Comparison of ENCODE assay signal across 14 mouse cellular contexts in the genomic region with DNA sequence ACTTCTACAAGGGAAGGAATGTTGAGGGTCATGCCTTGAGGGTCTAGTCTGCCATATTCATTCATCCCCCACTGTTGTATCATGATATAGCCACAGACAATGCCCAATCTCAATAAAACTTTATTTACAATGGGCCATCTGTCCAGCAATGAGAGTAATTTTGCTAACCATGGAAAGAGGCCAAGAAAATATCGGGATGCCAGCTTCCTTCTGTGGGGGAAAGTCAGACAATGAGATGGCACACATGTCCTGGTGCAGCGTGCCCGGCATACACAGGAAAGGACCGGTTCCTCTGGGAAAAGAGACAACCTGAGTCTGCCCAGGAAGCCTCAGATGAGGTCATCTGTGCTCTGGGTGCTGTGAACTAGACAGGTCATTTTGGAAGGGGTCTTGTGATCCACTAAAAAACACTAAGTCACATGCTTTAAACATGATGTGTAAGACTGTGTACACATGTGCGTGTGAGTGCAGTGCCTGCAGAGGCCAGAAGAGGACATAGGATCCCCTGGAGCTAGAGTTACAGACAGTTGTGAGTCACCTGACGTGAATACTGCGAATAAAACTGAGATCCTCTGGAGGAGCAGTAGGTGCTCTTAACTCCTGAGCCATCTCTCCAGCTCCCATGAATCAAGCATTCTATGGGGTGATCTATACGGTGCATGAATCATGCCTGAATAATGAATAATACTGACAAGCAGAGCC. TPM values are rescaled to one million over a fixed set of nuclear protein-coding genes. Genes with fewer than 3 reads are reported as not detected.
A peak's percentile ranks its signal among the peaks of the same experiment; 100 is the strongest.
DNase-seq lines count a peak whose midpoint lies in the region; ATAC-seq and TF ChIP-seq lines count a peak whose summit lies in the region.
"Had no signal": no experiment of that assay in that cellular context is flagged by ENCODE, and none has a peak within 500 bp of the region (broad histone marks: within the 10 kb centered on the region; RNA-seq: fewer than 3 reads in every experiment).

No protein-coding gene starts in this region.

- H3K4me3 ChIP-seq in heart, adult 2 months: no peak overlapping the region
- H3K4me3 ChIP-seq in liver, postnatal 0 days (ENCODE audit: low read depth, low read length): no peak overlapping the region
- no peak overlapping the region for H3K4me3 ChIP-seq in liver, embryonic 12.5 days
- no peak overlapping the region for H3K4me3 ChIP-seq in CH12.LX (replicated peaks in 1 of 3; ENCODE audit: low read depth in 2 of 3, low read length in 2 of 3, poor library complexity in 1 of 3)
- H3K4me3 ChIP-seq in embryonic facial prominence, embryonic 15.5 days (replicated peaks): no peak overlapping the region
- H3K4me3 ChIP-seq: midbrain, embryonic 12.5 days; neural tube, embryonic 12.5 days had no signal

- H3K4me1 ChIP-seq in heart, adult 2 months (ENCODE audit: control insufficient read depth, insufficient read depth, low read length): peaks cover 21% of the 10 kb centered on the region
- H3K4me1 ChIP-seq in liver, postnatal 0 days (ENCODE audit: insufficient read depth): peaks cover 17% of the 10 kb centered on the region
- H3K4me1 ChIP-seq in liver, embryonic 12.5 days: peaks cover 18% of the 10 kb centered on the region
- peaks cover 31 to 70% of the 10 kb centered on the region in 2 experiments for H3K4me1 ChIP-seq in CH12.LX (ENCODE audit: control insufficient read depth in 1 of 2, insufficient read depth in 2 of 2)
- peaks cover 76% of the 10 kb centered on the region for H3K4me1 ChIP-seq in embryonic facial prominence, embryonic 15.5 days

- no peak overlapping the region for H3K4me2 ChIP-seq in liver, postnatal 0 days (ENCODE audit: low read depth, low read length)
- H3K4me2 ChIP-seq in liver, embryonic 12.5 days: no peak overlapping the region
- no peak overlapping the region for H3K4me2 ChIP-seq in CH12.LX (ENCODE audit: insufficient read depth, low read depth, poor library complexity, severe bottlenecking)
- H3K4me2 ChIP-seq in embryonic facial prominence, embryonic 15.5 days (replicated peaks): no peak overlapping the region
- H3K4me2 ChIP-seq: midbrain, embryonic 12.5 days; neural tube, embryonic 12.5 days had no signal

- dilution Hi-C loops in CH12.LX (cut with MboI; ENCODE audit: extremely low pct_ligation_motif_present, extremely low pct_unique_long_range_greater_than_20kb, low sequenced_read_pairs): no loop called here

- no peak for DNase-seq in heart, adult 2 months
- no peak for DNase-seq in heart, adult 8-10 months (ENCODE audit: low spot score)
- DNase-seq in liver, postnatal 0 days: no peak
- no peak for DNase-seq in CH12.LX (ENCODE audit: extremely low read depth)
- DNase-seq in gastrocnemius, postnatal 4 days (ENCODE audit: low spot score in 2 of 2): no peak
- DNase-seq: cerebellum, adult 2 months; embryo, embryonic 11 days; spleen, adult 18-20 months had no signal

- H3K36me3 ChIP-seq in heart, adult 2 months (ENCODE audit: control insufficient read depth, insufficient read depth, low read length): no peaks in the 10 kb centered on the region
- no peaks in the 10 kb centered on the region for H3K36me3 ChIP-seq in liver, postnatal 0 days (replicated peaks; ENCODE audit: insufficient read depth, low read length)
- H3K36me3 ChIP-seq in liver, embryonic 12.5 days: no peaks in the 10 kb centered on the region
- H3K36me3 ChIP-seq in CH12.LX (replicated peaks in 1 of 2; ENCODE audit: control insufficient read depth in 1 of 2, insufficient read depth in 1 of 2, low read length in 1 of 2): no peaks in the 10 kb centered on the region
- H3K36me3 ChIP-seq in embryonic facial prominence, embryonic 15.5 days: no peaks in the 10 kb centered on the region
- H3K36me3 ChIP-seq: midbrain, embryonic 12.5 days; neural tube, embryonic 12.5 days had no signal

- WGBS in heart, adult 2 months: 71% methylated on average over 8 of the region's 8 CpGs
- 78% methylated on average over 8 of the region's 8 CpGs for WGBS in liver, postnatal 0 days (ENCODE audit: insufficient replicate concordance)
- 79% methylated on average over 8 of the region's 8 CpGs for WGBS in liver, embryonic 12.5 days (ENCODE audit: insufficient replicate concordance)
- WGBS in embryonic facial prominence, embryonic 15.5 days: 67% methylated on average over 8 of the region's 8 CpGs

- TF ChIP-seq CTCF in heart, adult 2 months (IDR thresholded peaks at IDR 0.05): peak; percentile 22; the same call in 1 of the 2 replicates
- TF ChIP-seq CTCF in liver, postnatal 0 days (IDR thresholded peaks at IDR 0.05; ENCODE audit: low read depth): 0 out of 2 replicates have a peak, but pooled peaks have one; percentile 3
- TF ChIP-seq CTCF in CH12.LX (conservative IDR thresholded peaks at IDR 0.05 in 1 of 2, IDR thresholded peaks at IDR 0.05 in 1 of 2; ENCODE audit: low read depth in 2 of 2, low read length in 2 of 2): peak in 1 of 2 experiments; percentile 38; a peak in 2 of 4 replicates

- no peaks in the 10 kb centered on the region for H3K9me3 ChIP-seq in liver, postnatal 0 days (ENCODE audit: low read length)
- no peaks in the 10 kb centered on the region for H3K9me3 ChIP-seq in liver, embryonic 12.5 days (replicated peaks)
- no peaks in the 10 kb centered on the region for H3K9me3 ChIP-seq in CH12.LX (replicated peaks; ENCODE audit: low read length)
- no peaks in the 10 kb centered on the region for H3K9me3 ChIP-seq in embryonic facial prominence, embryonic 15.5 days (replicated peaks)
- H3K9me3 ChIP-seq: midbrain, embryonic 12.5 days; neural tube, embryonic 12.5 days had no signal

- in situ Hi-C loops in CH12.LX (cut with MboI; ENCODE audit: low pct_ligation_motif_present, low pct_unique_long_range_greater_than_20kb, low sequenced_read_pairs): no loop called here

- intact Hi-C loops in heart, adult 2 months (cut with DNase I): no loop called here

- peak; percentile 1 for TF ChIP-seq RAD21 in CH12.LX (IDR thresholded peaks at IDR 0.05; ENCODE audit: low read depth, low read length)

- H3K27ac ChIP-seq in heart, adult 2 months: no peak overlapping the region
- H3K27ac ChIP-seq in liver, postnatal 0 days (ENCODE audit: low read depth): no peak overlapping the region
- H3K27ac ChIP-seq in liver, embryonic 12.5 days: no peak overlapping the region
- H3K27ac ChIP-seq in CH12.LX (ENCODE audit: insufficient read depth, low read depth): no peak overlapping the region
- H3K27ac ChIP-seq in embryonic facial prominence, embryonic 15.5 days (replicated peaks): peak overlapping the region; percentile 39; the same call in 1 of the 2 replicates
- H3K27ac ChIP-seq: liver, embryonic 14.5 days; midbrain, embryonic 12.5 days; neural tube, embryonic 12.5 days had no signal

- no peak overlapping the region for H3K9ac ChIP-seq in heart, adult 2 months (ENCODE audit: low read depth, low read length)
- H3K9ac ChIP-seq in liver, postnatal 0 days (replicated peaks): no peak overlapping the region
- no peak overlapping the region for H3K9ac ChIP-seq in liver, embryonic 12.5 days
- H3K9ac ChIP-seq in CH12.LX (ENCODE audit: insufficient read depth, low read depth): no peak overlapping the region
- H3K9ac ChIP-seq in embryonic facial prominence, embryonic 15.5 days: no peak overlapping the region
- H3K9ac ChIP-seq: liver, embryonic 14.5 days; midbrain, embryonic 12.5 days; neural tube, embryonic 12.5 days had no signal

- 0 out of 2 replicates have a peak, but pooled peaks cover 1% of the 10 kb centered on the region for H3K79me2 ChIP-seq in heart, adult 2 months (replicated peaks; ENCODE audit: control insufficient read depth, insufficient read depth, low read length)
- no peaks in the 10 kb centered on the region for H3K79me2 ChIP-seq in CH12.LX (replicated peaks; ENCODE audit: control insufficient read depth, extremely low read depth, insufficient read depth, poor library complexity, severe bottlenecking)

- H3K27me3 ChIP-seq in heart, adult 2 months (ENCODE audit: control insufficient read depth, insufficient read depth, low read length): no peaks in the 10 kb centered on the region
- no peaks in the 10 kb centered on the region for H3K27me3 ChIP-seq in liver, postnatal 0 days (ENCODE audit: insufficient read depth, low read length)
- 0 out of 2 replicates have a peak, but pooled peaks cover 4% of the 10 kb centered on the region for H3K27me3 ChIP-seq in liver, embryonic 12.5 days (replicated peaks)
- no peaks in the 10 kb centered on the region for H3K27me3 ChIP-seq in CH12.LX (replicated peaks)
- H3K27me3 ChIP-seq in embryonic facial prominence, embryonic 15.5 days: no peaks in the 10 kb centered on the region
- H3K27me3 ChIP-seq: midbrain, embryonic 12.5 days; neural tube, embryonic 12.5 days had no signal

- no peak for ATAC-seq in liver, postnatal 0 days
- ATAC-seq in liver, embryonic 12.5 days: no peak
- ATAC-seq in embryonic facial prominence, embryonic 15.5 days (ENCODE audit: insufficient number of reproducible peaks, low FRiP score, low TSS enrichment, low read depth): no peak
- no peak for ATAC-seq in megakaryocyte-erythroid progenitor cell, adult 5-6 weeks (replicated peaks; ENCODE audit: low FRiP score, low TSS enrichment, poor library complexity, severe bottlenecking)

- no peak for TF ChIP-seq POLR2A in heart, adult 2 months (IDR thresholded peaks at IDR 0.05; ENCODE audit: insufficient read depth, low read depth, low read length)
- TF ChIP-seq POLR2A in CH12.LX (IDR thresholded peaks at IDR 0.05; ENCODE audit: low read depth, low read length): no peak

- no peak for TF ChIP-seq EP300 in heart, adult 2 months (IDR thresholded peaks at IDR 0.05; ENCODE audit: insufficient read depth, low read depth, low read length)
- TF ChIP-seq EP300 in liver, postnatal 0 days (IDR thresholded peaks at IDR 0.05; ENCODE audit: low read depth): no peak
- TF ChIP-seq EP300 in CH12.LX (IDR thresholded peaks at IDR 0.05; ENCODE audit: low read length): no peak

RNA-seq across cellular contexts. Expression of a gene that starts 4.2 kb away (rescaled TPM):
- total RNA-seq in heart, adult 2 months (2021): under 1 TPM; 0.32 to 0.65 TPM
- polyA plus RNA-seq in heart, adult 2 months (2012; rRNA removed): 0.15 and 0.18 TPM in 2 replicates
- 1 to 10 TPM in 1 of 4 experiments, under 1 TPM in 3; 0.82 to 1.0 (median 0.88) TPM for total RNA-seq in heart, adult 8-10 months (2022)
- 0.05 TPM in 1 of 2 replicates, not detected in the other for polyA plus RNA-seq in liver, postnatal 0 days (2015; fragmentation: Nextera tagmentation; extraction: Ambion mirVana)
- polyA plus RNA-seq in liver, embryonic 12.5 days (2016; fragmentation: Nextera tagmentation; extraction: Ambion mirVana): 0.08 and 0.11 TPM in 2 replicates
- total RNA-seq in CH12.LX (2012; rRNA removed) (not detected in 2 replicates), CH12.LX (2014; rRNA removed) (not detected in 2 replicates)
- polyA plus RNA-seq in CH12.LX (2012; ENCODE audit: insufficient read length, low read depth): not detected in 2 replicates
- 0.59 and 0.64 TPM in 2 replicates for polyA plus RNA-seq in embryonic facial prominence, embryonic 15.5 days (2015; fragmentation: Nextera tagmentation; extraction: Ambion mirVana)
- 0.81 and 2.2 TPM in 2 replicates for total RNA-seq in megakaryocyte-erythroid progenitor cell, adult 5-6 weeks (2014; fragmentation: Nextera tagmentation)
- 1.2 TPM in 2 replicates for total RNA-seq in megakaryocyte-erythroid progenitor cell, adult 5-6 weeks (2017)
- total RNA-seq in gastrocnemius, postnatal 4 days (2021): 1 to 10 TPM; 3.2 to 4.3 TPM

RNA-seq across cellular contexts. Expression of a gene that starts 9.0 kb away (rescaled TPM):
- 100 to 1,000 TPM in 1 of 2 experiments, 10 to 100 TPM in 1; 99.2 to 109 TPM for total RNA-seq in heart, adult 2 months (2021)
- 98.9 and 121 TPM in 2 replicates for polyA plus RNA-seq in heart, adult 2 months (2012; rRNA removed)
- total RNA-seq in heart, adult 8-10 months (2022): 10 to 100 TPM; 73.9 to 99.6 (median 87.5) TPM
- polyA plus RNA-seq in liver, postnatal 0 days (2015; fragmentation: Nextera tagmentation; extraction: Ambion mirVana): 8.4 TPM in 2 replicates
- polyA plus RNA-seq in liver, embryonic 12.5 days (2016; fragmentation: Nextera tagmentation; extraction: Ambion mirVana): 8.7 and 9.9 TPM in 2 replicates
- total RNA-seq in CH12.LX (2012; rRNA removed): 0.34 and 0.38 TPM in 2 replicates
- 0.12 TPM in 1 of 2 replicates, not detected in the other for total RNA-seq in CH12.LX (2014; rRNA removed)
- 0.57 TPM in 1 of 2 replicates, not detected in the other for polyA plus RNA-seq in CH12.LX (2012; ENCODE audit: insufficient read length, low read depth)
- polyA plus RNA-seq in embryonic facial prominence, embryonic 15.5 days (2015; fragmentation: Nextera tagmentation; extraction: Ambion mirVana): 163 and 170 TPM in 2 replicates
- 4.4 and 8.0 TPM in 2 replicates for total RNA-seq in megakaryocyte-erythroid progenitor cell, adult 5-6 weeks (2014; fragmentation: Nextera tagmentation)
- total RNA-seq in megakaryocyte-erythroid progenitor cell, adult 5-6 weeks (2017): 9.3 and 9.5 TPM in 2 replicates
- 100 to 1,000 TPM; 211 to 244 TPM for total RNA-seq in gastrocnemius, postnatal 4 days (2021)

RNA-seq across cellular contexts. Expression of a gene that starts 55.3 kb away (rescaled TPM):
- 10 to 100 TPM; 20.2 to 28.6 TPM for total RNA-seq in heart, adult 2 months (2021)
- polyA plus RNA-seq in heart, adult 2 months (2012; rRNA removed): 112 and 121 TPM in 2 replicates
- total RNA-seq in heart, adult 8-10 months (2022): 10 to 100 TPM; 19.7 to 25.8 (median 23.3) TPM
- 68.3 and 74.1 TPM in 2 replicates for polyA plus RNA-seq in liver, postnatal 0 days (2015; fragmentation: Nextera tagmentation; extraction: Ambion mirVana)
- 22.7 TPM in 2 replicates for polyA plus RNA-seq in liver, embryonic 12.5 days (2016; fragmentation: Nextera tagmentation; extraction: Ambion mirVana)
- total RNA-seq in CH12.LX (2012; rRNA removed) (67.3 and 93.0 TPM in 2 replicates), CH12.LX (2014; rRNA removed) (134 and 146 TPM in 2 replicates)
- 310 and 338 TPM in 2 replicates for polyA plus RNA-seq in CH12.LX (2012; ENCODE audit: insufficient read length, low read depth)
- 15.6 and 19.8 TPM in 2 replicates for polyA plus RNA-seq in embryonic facial prominence, embryonic 15.5 days (2015; fragmentation: Nextera tagmentation; extraction: Ambion mirVana)
- total RNA-seq in megakaryocyte-erythroid progenitor cell, adult 5-6 weeks (2014; fragmentation: Nextera tagmentation): 174 and 211 TPM in 2 replicates
- total RNA-seq in megakaryocyte-erythroid progenitor cell, adult 5-6 weeks (2017): 112 and 174 TPM in 2 replicates
- total RNA-seq in gastrocnemius, postnatal 4 days (2021): 10 to 100 TPM; 16.3 to 19.6 TPM

RNA-seq across cellular contexts. Expression of a gene that starts 56.5 kb away (rescaled TPM):
- total RNA-seq in heart, adult 2 months (2021): 10 to 100 TPM; 13.1 to 15.5 TPM
- polyA plus RNA-seq in heart, adult 2 months (2012; rRNA removed): 10.3 and 14.6 TPM in 2 replicates
- 10 to 100 TPM; 13.2 to 14.5 (median 13.9) TPM for total RNA-seq in heart, adult 8-10 months (2022)
- 3.2 and 3.8 TPM in 2 replicates for polyA plus RNA-seq in liver, postnatal 0 days (2015; fragmentation: Nextera tagmentation; extraction: Ambion mirVana)
- 12.5 and 14.3 TPM in 2 replicates for polyA plus RNA-seq in liver, embryonic 12.5 days (2016; fragmentation: Nextera tagmentation; extraction: Ambion mirVana)
- total RNA-seq in CH12.LX (2012; rRNA removed) (19.5 and 25.5 TPM in 2 replicates), CH12.LX (2014; rRNA removed) (9.8 and 10.7 TPM in 2 replicates)
- 38.7 and 42.6 TPM in 2 replicates for polyA plus RNA-seq in CH12.LX (2012; ENCODE audit: insufficient read length, low read depth)
- 23.2 and 25.4 TPM in 2 replicates for polyA plus RNA-seq in embryonic facial prominence, embryonic 15.5 days (2015; fragmentation: Nextera tagmentation; extraction: Ambion mirVana)
- 39.5 and 44.6 TPM in 2 replicates for total RNA-seq in megakaryocyte-erythroid progenitor cell, adult 5-6 weeks (2014; fragmentation: Nextera tagmentation)
- 16.6 and 17.1 TPM in 2 replicates for total RNA-seq in megakaryocyte-erythroid progenitor cell, adult 5-6 weeks (2017)
- 10 to 100 TPM; 14.8 to 16.6 TPM for total RNA-seq in gastrocnemius, postnatal 4 days (2021)

Comparison
In these comparisons a context has a peak if more than half of its experiments do, and no peak if none do; other contexts are left out.
1. RNA of a gene that starts 9.0 kb away (total RNA-seq): 211 to 244 TPM in gastrocnemius, postnatal 4 days, 99.2 to 109 TPM in heart, adult 2 months and 73.9 to 99.6 TPM in heart, adult 8-10 months; 4.4 to 9.5 TPM in megakaryocyte-erythroid progenitor cell, adult 5-6 weeks and 0.12 to 0.38 TPM in CH12.LX; every median in the first group is over 4 times any median in the second.